ENCODE assay signal across 9 mouse cellular contexts in the genomic region with DNA sequence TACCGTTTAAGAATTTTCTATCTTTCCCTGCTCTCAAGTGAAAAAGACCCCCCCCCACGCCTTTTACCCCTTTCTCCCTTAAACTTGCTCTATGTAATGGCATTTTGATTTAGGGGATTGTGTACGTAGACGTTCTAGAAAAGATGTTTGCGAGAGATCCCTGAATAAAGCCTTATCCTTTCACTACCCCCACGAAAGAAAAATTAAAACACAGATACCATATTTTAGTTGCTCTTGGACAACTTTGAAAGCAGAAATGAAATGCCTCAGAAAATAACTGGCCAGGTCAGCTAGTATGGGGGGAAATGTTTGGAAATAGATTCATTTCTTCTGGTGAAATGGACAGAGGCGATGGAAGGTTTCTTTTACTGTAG. TPM values are rescaled to one million over a fixed set of nuclear protein-coding genes. Genes with fewer than 3 reads are reported as not detected.
A peak's percentile ranks its signal among the peaks of the same experiment; 100 is the strongest.
DNase-seq lines count a peak whose midpoint lies in the region; ATAC-seq and TF ChIP-seq lines count a peak whose summit lies in the region.
"Had no signal": no experiment of that assay in that cellular context is flagged by ENCODE, and none has a peak within 500 bp of the region (broad histone marks: within the 10 kb centered on the region; RNA-seq: fewer than 3 reads in every experiment).

No protein-coding gene starts in this region.

- H3K27me3 ChIP-seq in heart, embryonic 16.5 days (ENCODE audit: control insufficient read depth, insufficient read depth, low read length), result no peaks in the 10 kb centered on the region
- H3K27me3 ChIP-seq in G1E (ENCODE audit: insufficient read depth, low read length), result no peaks in the 10 kb centered on the region
- no peaks in the 10 kb centered on the region for H3K27me3 ChIP-seq in hindbrain, embryonic 11.5 days (ENCODE audit: control insufficient read depth, insufficient read depth, low read length)
- no peaks in the 10 kb centered on the region for H3K27me3 ChIP-seq in midbrain, embryonic 11.5 days (ENCODE audit: control insufficient read depth, insufficient read depth, low read length)
- H3K27me3 ChIP-seq: Patski had no signal

- no peak for TF ChIP-seq CTCF in G1E (IDR thresholded peaks at IDR 0.05; ENCODE audit: low read depth, low read length)

- WGBS in heart, embryonic 16.5 days, result 18% methylated on average over 7 of the region's 7 CpGs
- WGBS in hindbrain, embryonic 11.5 days, result 10% methylated on average over 7 of the region's 7 CpGs
- WGBS in midbrain, embryonic 11.5 days, result 8% methylated on average over 7 of the region's 7 CpGs

- H3K4me2 ChIP-seq in heart, embryonic 16.5 days (ENCODE audit: low read depth, low read length), result peak overlapping the region; percentile 87
- H3K4me2 ChIP-seq in hindbrain, embryonic 11.5 days (replicated peaks; ENCODE audit: low read depth, low read length), result peak overlapping the region; percentile 57
- peak overlapping the region; percentile 72 for H3K4me2 ChIP-seq in midbrain, embryonic 11.5 days

- H3K4me1 ChIP-seq in heart, embryonic 16.5 days (ENCODE audit: control insufficient read depth, insufficient read depth, low read length), result peaks cover 15% of the 10 kb centered on the region
- H3K4me1 ChIP-seq in G1E (ENCODE audit: insufficient read depth, low read depth, low read length), result peaks cover 49% of the 10 kb centered on the region
- no peaks in the 10 kb centered on the region for H3K4me1 ChIP-seq in hindbrain, embryonic 11.5 days (replicated peaks; ENCODE audit: control insufficient read depth, insufficient read depth, low read length)
- H3K4me1 ChIP-seq in midbrain, embryonic 11.5 days (ENCODE audit: control insufficient read depth, insufficient read depth, low read length), result peaks cover 13% of the 10 kb centered on the region; the same call in 1 of the 2 replicates

- H3K36me3 ChIP-seq in heart, embryonic 16.5 days (ENCODE audit: control insufficient read depth, insufficient read depth), result no peaks in the 10 kb centered on the region
- peaks cover 8% of the 10 kb centered on the region for H3K36me3 ChIP-seq in G1E (replicated peaks)
- no peaks in the 10 kb centered on the region for H3K36me3 ChIP-seq in hindbrain, embryonic 11.5 days (ENCODE audit: control insufficient read depth, insufficient read depth, low read length)
- H3K36me3 ChIP-seq in midbrain, embryonic 11.5 days (ENCODE audit: control insufficient read depth, insufficient read depth, low read length), result no peaks in the 10 kb centered on the region

- H3K9ac ChIP-seq in heart, embryonic 16.5 days (ENCODE audit: low read length), result peak overlapping the region; percentile 82
- peak overlapping the region; percentile 100 for H3K9ac ChIP-seq in hindbrain, embryonic 11.5 days (ENCODE audit: low read depth, low read length)
- peak overlapping the region; percentile 99 for H3K9ac ChIP-seq in midbrain, embryonic 11.5 days (ENCODE audit: low read length)

- peak overlapping the region; percentile 68 for H3K4me3 ChIP-seq in heart, embryonic 16.5 days (ENCODE audit: low read length)
- H3K4me3 ChIP-seq in G1E (ENCODE audit: low read depth, low read length), result peak overlapping the region; percentile 97
- peak overlapping the region; percentile 98 for H3K4me3 ChIP-seq in hindbrain, embryonic 11.5 days (ENCODE audit: low read depth, low read length)
- peak overlapping the region; percentile 100 for H3K4me3 ChIP-seq in midbrain, embryonic 11.5 days (ENCODE audit: low read depth, low read length)

- no peak for DNase-seq in heart, adult 8-10 months (ENCODE audit: low spot score)
- DNase-seq in G1E (ENCODE audit: low spot score), result no peak
- DNase-seq in hindbrain, embryonic 11.5 days (ENCODE audit: low spot score), result peak; percentile 13
- no peak for DNase-seq in midbrain, embryonic 11.5 days (ENCODE audit: low spot score, missing footprints)
- DNase-seq in yolk sac, embryonic 10.5 days (ENCODE audit: low spot score), result no peak
- DNase-seq in ovary, adult 18-20 months (ENCODE audit: low spot score), result no peak
- no peak for DNase-seq in adrenal gland, postnatal 25 days

- H3K9me3 ChIP-seq in heart, embryonic 16.5 days (replicated peaks; ENCODE audit: control insufficient read depth, low read length), result no peaks in the 10 kb centered on the region
- no peaks in the 10 kb centered on the region for H3K9me3 ChIP-seq in G1E (replicated peaks)
- H3K9me3 ChIP-seq in hindbrain, embryonic 11.5 days (ENCODE audit: control insufficient read depth, low read length), result no peaks in the 10 kb centered on the region
- H3K9me3 ChIP-seq in midbrain, embryonic 11.5 days (ENCODE audit: control insufficient read depth, low read length), result no peaks in the 10 kb centered on the region

- ATAC-seq in heart, embryonic 16.5 days (replicated peaks; ENCODE audit: extremely low read depth, insufficient read depth, low FRiP score), result no peak
- no peak for ATAC-seq in G1E (ENCODE audit: extremely low read depth, insufficient number of reproducible peaks, low FRiP score, poor library complexity, severe bottlenecking)
- ATAC-seq in hindbrain, embryonic 11.5 days (ENCODE audit: low FRiP score), result no peak
- no peak for ATAC-seq in midbrain, embryonic 11.5 days (ENCODE audit: low FRiP score)
- ATAC-seq: Patski had no signal

- no peak overlapping the region; the same call in 1 of the 2 replicates for H3K27ac ChIP-seq in heart, embryonic 16.5 days (ENCODE audit: low read length)
- H3K27ac ChIP-seq in hindbrain, embryonic 11.5 days (ENCODE audit: low read depth, low read length), result peak overlapping the region; percentile 83; the same call in 1 of the 2 replicates
- H3K27ac ChIP-seq in midbrain, embryonic 11.5 days (ENCODE audit: low read depth, low read length), result no peak overlapping the region

RNA-seq across cellular contexts. Expression of a gene that starts 1.8 kb away (rescaled TPM):
- 24.4 and 28.0 TPM in 2 replicates for polyA plus RNA-seq in heart, embryonic 16.5 days (2015; fragmentation: Nextera tagmentation; extraction: Ambion mirVana)
- total RNA-seq in heart, adult 8-10 months (2022), result 10 to 100 TPM; 11.0 to 11.9 (median 11.4) TPM
- total RNA-seq in G1E (2014; fragmentation: Nextera tagmentation) (148 and 174 TPM in 2 replicates), G1E (2017) (66.1 and 70.7 TPM in 2 replicates)
- 21.2 and 22.4 TPM in 2 replicates for polyA plus RNA-seq in G1E (2012)
- 94.7 and 102 TPM in 2 replicates for polyA plus RNA-seq in hindbrain, embryonic 11.5 days (2014; fragmentation: Nextera tagmentation; extraction: Ambion mirVana)
- polyA plus RNA-seq in midbrain, embryonic 11.5 days (2014; fragmentation: Nextera tagmentation; extraction: Ambion mirVana), result 74.0 and 85.3 TPM in 2 replicates
- 45.5 and 55.4 TPM in 2 replicates for total RNA-seq in adrenal gland, postnatal 25 days (2021)

RNA-seq across cellular contexts. Expression of a gene that starts 12.3 kb away (rescaled TPM):
- polyA plus RNA-seq in heart, embryonic 16.5 days (2015; fragmentation: Nextera tagmentation; extraction: Ambion mirVana), result not detected in 2 replicates
- total RNA-seq in heart, adult 8-10 months (2022), result not detected
- not detected in 2 replicates for total RNA-seq in G1E (2014; fragmentation: Nextera tagmentation)
- total RNA-seq in G1E (2017), result 0.38 and 0.64 TPM in 2 replicates
- not detected in 2 replicates for polyA plus RNA-seq in G1E (2012)
- not detected in 2 replicates for polyA plus RNA-seq in hindbrain, embryonic 11.5 days (2014; fragmentation: Nextera tagmentation; extraction: Ambion mirVana)
- not detected in 2 replicates for polyA plus RNA-seq in midbrain, embryonic 11.5 days (2014; fragmentation: Nextera tagmentation; extraction: Ambion mirVana)
- total RNA-seq in adrenal gland, postnatal 25 days (2021), result not detected in 2 replicates
- polyA plus RNA-seq: Patski had no signal
